In the genomic region with DNA sequence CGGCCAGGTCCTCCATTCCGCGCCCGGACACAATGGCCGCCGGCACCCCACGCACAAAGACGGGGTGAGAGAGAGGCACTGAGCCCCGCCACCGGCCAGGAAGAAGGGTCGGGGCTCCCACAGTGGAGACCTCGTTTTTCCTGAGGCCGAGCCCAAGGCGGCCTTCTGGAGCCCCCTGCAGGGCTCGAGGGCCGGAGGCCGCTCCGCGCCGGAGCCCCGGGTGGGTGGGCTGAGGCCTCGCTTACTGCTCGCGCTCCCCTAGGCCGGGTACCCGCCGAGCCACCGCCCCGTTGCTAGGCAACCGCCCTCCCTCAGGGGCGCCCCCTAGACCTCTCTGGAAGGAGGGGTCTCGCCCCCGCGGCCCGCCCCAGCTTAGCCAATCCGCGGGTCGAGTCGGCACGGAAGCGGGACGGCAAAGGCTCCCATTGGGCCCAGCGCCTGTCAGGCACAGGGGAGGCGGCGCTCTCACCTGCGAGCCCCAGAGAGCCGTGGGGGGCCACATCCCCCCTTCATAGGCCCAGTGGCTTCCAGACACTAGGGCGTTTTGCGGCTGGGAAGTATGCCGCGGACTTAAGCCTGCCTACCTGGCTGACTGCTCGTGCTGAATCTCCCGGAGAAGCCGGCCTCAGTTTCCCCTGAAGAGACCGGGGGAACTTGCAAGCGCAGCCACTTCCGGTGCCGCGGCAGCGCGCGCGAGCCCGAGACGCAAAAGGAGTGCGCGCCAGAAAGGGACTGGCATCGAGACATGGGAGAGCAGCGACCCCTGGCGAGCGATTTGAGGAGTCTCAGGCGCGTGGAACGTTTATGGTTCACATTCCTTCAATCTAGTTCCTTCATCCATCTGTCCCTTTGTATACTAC, we compare ENCODE assay signal across 8 mouse cellular contexts. TPM values are rescaled to one million over a fixed set of nuclear protein-coding genes. Genes with fewer than 3 reads are reported as not detected.
A peak's percentile ranks its signal among the peaks of the same experiment; 100 is the strongest.
DNase-seq lines count a peak whose midpoint lies in the region; ATAC-seq and TF ChIP-seq lines count a peak whose summit lies in the region.

TSS of gene Bcl2l1 (minus strand) at position 710 of the 860 bp plus-strand sequence.

- DNase-seq in MEL-GATA-1-ER (ENCODE audit: extremely low read depth, low read depth), result peak; percentile 85
- DNase-seq in cerebellum, adult 8-10 months, result peak; percentile 97
- DNase-seq in hindbrain, embryonic 10.5 days (ENCODE audit: low spot score), result peak; percentile 99
- DNase-seq in layer of hippocampus, adult 9-11 months, result peak; percentile 98
- DNase-seq in lung, postnatal 0 days (ENCODE audit: low spot score), result peak; percentile 98
- DNase-seq in ovary, postnatal 14 days (ENCODE audit: low spot score), result peak; percentile 97
- DNase-seq in thymus, postnatal 14 days, result peak; percentile 100

- peak within 1 kb of the TSS; percentile 78 for H3K4me2 ChIP-seq in lung, postnatal 0 days (replicated peaks; ENCODE audit: low read depth, low read length)

- TF ChIP-seq CTCF in lung, postnatal 0 days (IDR thresholded peaks at IDR 0.05), result peak; percentile 97

- under 1% methylated on average over 74 of the region's 74 CpGs for WGBS in hindbrain, embryonic 10.5 days
- WGBS in lung, postnatal 0 days, result 1% methylated on average over 69 of the region's 74 CpGs

- no peaks in the 10 kb centered on the region for H3K27me3 ChIP-seq in hindbrain, embryonic 10.5 days (ENCODE audit: insufficient read depth, poor library complexity, severe bottlenecking)
- H3K27me3 ChIP-seq in lung, postnatal 0 days (replicated peaks; ENCODE audit: insufficient read depth, low read length), result no peaks in the 10 kb centered on the region

- peak within 1 kb of the TSS; percentile 87 for H3K9ac ChIP-seq in lung, postnatal 0 days (replicated peaks; ENCODE audit: low read depth)

- H3K9me3 ChIP-seq in hindbrain, embryonic 10.5 days, result no peaks in the 10 kb centered on the region
- no peaks in the 10 kb centered on the region for H3K9me3 ChIP-seq in lung, postnatal 0 days (ENCODE audit: low read length)

- H3K4me1 ChIP-seq in hindbrain, embryonic 10.5 days (replicated peaks), result peaks cover 43% of the 10 kb centered on the region
- peaks cover 20% of the 10 kb centered on the region for H3K4me1 ChIP-seq in lung, postnatal 0 days (ENCODE audit: insufficient read depth, low read depth, low read length)

- TF ChIP-seq EP300 in lung, postnatal 0 days (IDR thresholded peaks at IDR 0.05), result no peak

- peak; percentile 92 for ATAC-seq in frontal cortex, adult (ENCODE audit: low TSS enrichment)
- ATAC-seq in lung, postnatal 0 days, result peak; percentile 92

- peak within 1 kb of the TSS; percentile 75 for H3K4me3 ChIP-seq in hindbrain, embryonic 10.5 days
- H3K4me3 ChIP-seq in lung, postnatal 0 days (ENCODE audit: low read depth, low read length), result peak within 1 kb of the TSS; percentile 70

- H3K27ac ChIP-seq in hindbrain, embryonic 10.5 days, result peak within 1 kb of the TSS; percentile 100
- H3K27ac ChIP-seq in lung, postnatal 0 days (ENCODE audit: low read length), result peak within 1 kb of the TSS; percentile 99

- peaks cover 23% of the 10 kb centered on the region; the same call in 1 of the 2 replicates for H3K36me3 ChIP-seq in hindbrain, embryonic 10.5 days
- H3K36me3 ChIP-seq in lung, postnatal 0 days (ENCODE audit: insufficient read depth, low read length), result no peaks in the 10 kb centered on the region

RNA-seq across cellular contexts. Expression of gene Bcl2l1, which starts in this region (rescaled TPM):
- 110 and 128 TPM in 2 replicates for polyA plus RNA-seq in hindbrain, embryonic 10.5 days (2016; fragmentation: Nextera tagmentation; extraction: Ambion mirVana)
- polyA plus RNA-seq in lung, postnatal 0 days (2015; fragmentation: Nextera tagmentation; extraction: Ambion mirVana), result 100 and 103 TPM in 2 replicates

Comparison
In these comparisons a context has a peak if more than half of its experiments do, and no peak if none do; other contexts are left out.
1. Peak in every context shown above with its lines: DNase-seq, ATAC-seq, H3K4me3 ChIP-seq and H3K27ac ChIP-seq.